Mouse (Mus musculus) monocyte, adult 59 days (primary cell): ENCODE data around the gene Apoh. TPM values are rescaled to one million over a fixed set of nuclear protein-coding genes. Genes with fewer than 3 reads are reported as not detected.

Experiments used
- total RNA-seq, 2 experiments: library from RNA; stranded (reverse); gene quantifications; one replicate each; pipeline ENCODE4 v1.2.4; 2023

The Apoh gene
- total RNA-seq = not detected

DNA sequence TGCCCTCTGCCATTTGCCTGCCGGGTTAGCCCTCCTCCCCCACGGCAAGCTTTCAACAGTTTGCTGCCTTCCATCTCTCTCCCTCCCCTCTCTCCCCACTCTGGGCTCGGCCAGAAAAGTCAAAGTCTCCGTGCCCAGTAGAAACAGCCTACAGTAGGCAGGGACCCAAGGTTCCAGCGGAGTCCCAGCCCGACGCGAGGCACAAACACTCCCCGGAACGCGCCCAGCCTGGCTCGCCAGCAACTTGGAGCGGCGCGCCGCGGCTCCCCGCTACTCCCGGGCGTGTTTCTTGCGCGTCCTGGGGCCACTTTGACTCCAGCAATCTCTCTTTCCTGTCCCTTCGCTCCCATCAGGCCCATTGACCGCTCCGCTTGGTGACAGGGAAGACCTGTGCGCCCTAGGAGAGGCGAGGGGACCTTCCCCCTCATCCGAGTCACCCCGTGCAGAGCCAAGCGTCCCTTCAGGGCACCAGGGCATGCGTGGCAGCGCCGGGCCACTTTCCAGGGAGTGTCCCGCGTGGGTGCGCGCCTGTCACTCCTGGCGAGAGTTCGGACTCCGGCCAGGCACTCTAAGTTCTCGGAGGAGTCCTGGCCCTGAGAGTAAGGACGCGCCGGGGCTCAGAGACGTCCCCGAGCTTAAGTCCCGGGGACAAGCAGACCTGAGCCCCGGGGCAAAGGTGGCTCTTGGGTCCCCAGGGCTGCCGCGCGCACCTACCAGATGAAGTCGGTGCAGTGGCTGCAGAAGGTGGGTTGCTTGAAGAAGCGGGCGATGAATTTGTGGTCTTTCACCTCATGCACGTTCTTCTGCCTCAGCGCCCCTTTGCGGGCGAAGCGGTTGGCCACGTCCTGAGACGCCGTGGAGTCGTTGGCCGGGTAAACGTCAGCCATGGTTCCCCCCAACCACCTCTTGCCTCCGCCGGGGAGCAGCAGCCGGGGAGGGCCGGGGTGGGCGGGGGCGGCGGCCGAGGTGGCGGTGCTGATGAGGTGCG, at the start of gene Apoh:
Gene Apoh (plus strand): TSS at position 574 of the 988 bp plus-strand sequence.

GRCm38 (mm10) chr11:108343789-108344462, 772 bp downstream of the Apoh start, which contains the start of gene Prkca:
TSS of gene Prkca (minus strand) at chr11:108343928.

GRCm38 (mm10) chr11:108424889-108425591, 81.9 kb downstream of the Apoh start, which contains the start of gene Cep112:
TSS of gene Cep112 (plus strand) at chr11:108425192.

Other genes with a start within 250 kb of the Apoh start
- 1 to 10 TPM; 4.2 to 5.7 TPM for gene Prkca, start 574 bp downstream of the Apoh start, total RNA-seq
- 1 to 10 TPM; 4.2 to 6.7 TPM for gene Cep112, start 81.8 kb downstream of the Apoh start, total RNA-seq